Mouse (Mus musculus): ENCODE measurements at regions not wholly inside any gene's neighbourhood (a gene's known extent, or its start where the extent isn't known, plus 50 kb on each side); places are given as distances from the start of the nearest gene placed in this dataset.

- Histone ChIP-seq H3K36me3 (no peaks in the 10 kb centered on the region), H3K4me2 (replicated peaks) (no peak overlapping the region), H3K4me3 (no peak overlapping the region), H3K27me3 (no peaks in the 10 kb centered on the region), H3K9me3 (no peaks in the 10 kb centered on the region), H3K4me1 (no peaks in the 10 kb centered on the region), H3K9ac (no peak overlapping the region), H3K27ac (no peak overlapping the region)
- ATAC-seq (ENCODE audit: insufficient number of reproducible peaks, insufficient read depth, low FRiP score, low TSS enrichment): no peak
- WGBS: 81% methylated on average over 7 of the region's 7 CpGs
Observed at GRCm38 (mm10) chr9:98685548-98685947, 84.1 kb upstream of the Mrps22 start.

- 86% methylated on average over 6 of the region's 6 CpGs for WGBS
- no peak for ATAC-seq (ENCODE audit: insufficient number of reproducible peaks, insufficient read depth, low FRiP score, low TSS enrichment)
Observed at GRCm38 (mm10) chr9:98684336-98684735, 82.9 kb upstream of the Mrps22 start.

GRCm38 (mm10) chr9:98675612-98676011 is 74.2 kb upstream of the Mrps22 start:
- no peak for ATAC-seq (ENCODE audit: insufficient number of reproducible peaks, insufficient read depth, low FRiP score, low TSS enrichment)
- H3K4me2 ChIP-seq (replicated peaks): no peak overlapping the region
- WGBS: 75% methylated on average over 7 of the region's 7 CpGs

More at GRCm38 (mm10) chr9:98684336-98684735, 82.9 kb upstream of the Mrps22 start:
- Histone ChIP-seq H3K27ac (no peak overlapping the region), H3K4me3 (no peak overlapping the region), H3K9me3 (no peaks in the 10 kb centered on the region), H3K36me3 (no peaks in the 10 kb centered on the region), H3K4me1 (no peaks in the 10 kb centered on the region), H3K4me2 (replicated peaks) (no peak overlapping the region), H3K27me3 (no peaks in the 10 kb centered on the region), H3K9ac (no peak overlapping the region)

GRCm38 (mm10) chr9:98673461-98674114 is 72.1 kb upstream of the Mrps22 start:
- no peak for ATAC-seq (ENCODE audit: insufficient number of reproducible peaks, insufficient read depth, low FRiP score, low TSS enrichment)
- WGBS: 86% methylated on average over 13 of the region's 13 CpGs

More at GRCm38 (mm10) chr9:98675612-98676011, 74.2 kb upstream of the Mrps22 start:
- H3K4me1 ChIP-seq: no peaks in the 10 kb centered on the region
- H3K9ac ChIP-seq: no peak overlapping the region
- H3K27ac ChIP-seq: no peak overlapping the region
- no peaks in the 10 kb centered on the region for H3K36me3 ChIP-seq
- peaks cover 19% of the 10 kb centered on the region; the same call in 1 of the 2 replicates for H3K27me3 ChIP-seq
- no peak overlapping the region for H3K4me3 ChIP-seq
- H3K9me3 ChIP-seq: no peaks in the 10 kb centered on the region

GRCm38 (mm10) chr9:98672361-98672760 is 70.9 kb upstream of the Mrps22 start:
- Histone ChIP-seq H3K27ac (no peak overlapping the region), H3K36me3 (no peaks in the 10 kb centered on the region), H3K4me2 (replicated peaks) (no peak overlapping the region), H3K9me3 (no peaks in the 10 kb centered on the region), H3K4me1 (no peaks in the 10 kb centered on the region), H3K4me3 (no peak overlapping the region), H3K9ac (no peak overlapping the region), H3K27me3 (peaks cover 38% of the 10 kb centered on the region)
- 46% methylated on average over 9 of the region's 9 CpGs for WGBS
- no peak for ATAC-seq (ENCODE audit: insufficient number of reproducible peaks, insufficient read depth, low FRiP score, low TSS enrichment)

More at GRCm38 (mm10) chr9:98673461-98674114, 72.1 kb upstream of the Mrps22 start:
- H3K4me1 ChIP-seq: no peaks in the 10 kb centered on the region
- no peaks in the 10 kb centered on the region for H3K9me3 ChIP-seq
- H3K4me2 ChIP-seq (replicated peaks): no peak overlapping the region
- no peak overlapping the region for H3K4me3 ChIP-seq
- peaks cover 35% of the 10 kb centered on the region for H3K27me3 ChIP-seq
- no peak overlapping the region for H3K27ac ChIP-seq
- no peaks in the 10 kb centered on the region for H3K36me3 ChIP-seq
- no peak overlapping the region for H3K9ac ChIP-seq

- Histone ChIP-seq H3K27me3 (peaks cover 23% of the 10 kb centered on the region), H3K4me2 (replicated peaks) (no peak overlapping the region), H3K4me1 (no peaks in the 10 kb centered on the region), H3K9me3 (no peaks in the 10 kb centered on the region), H3K4me3 (no peak overlapping the region), H3K36me3 (no peaks in the 10 kb centered on the region), H3K27ac (no peak overlapping the region), H3K9ac (no peak overlapping the region)
- no peak for ATAC-seq (ENCODE audit: insufficient number of reproducible peaks, insufficient read depth, low FRiP score, low TSS enrichment)
- WGBS: 55% methylated on average over 23 of the region's 23 CpGs
Observed at GRCm38 (mm10) chr9:98668423-98669330, 67.2 kb upstream of the Mrps22 start.

- 0 out of 2 replicates have a peak, but pooled peaks cover 4% of the 10 kb centered on the region for H3K4me1 ChIP-seq
- H3K27me3 ChIP-seq: peaks cover 19% of the 10 kb centered on the region; the same call in 1 of the 2 replicates
- WGBS: 99% methylated on average over 3 of the region's 3 CpGs
- no peak for ATAC-seq (ENCODE audit: insufficient number of reproducible peaks, insufficient read depth, low FRiP score, low TSS enrichment)
- H3K9me3 ChIP-seq: no peaks in the 10 kb centered on the region
- H3K27ac ChIP-seq: no peak overlapping the region
- no peak overlapping the region for H3K9ac ChIP-seq
- H3K36me3 ChIP-seq: no peaks in the 10 kb centered on the region
- no peak overlapping the region for H3K4me2 ChIP-seq (replicated peaks)
- no peak overlapping the region for H3K4me3 ChIP-seq
Observed at GRCm38 (mm10) chr9:98667072-98667471, 65.6 kb upstream of the Mrps22 start.

- 0 out of 2 replicates have a peak overlapping the region, but pooled peaks have one; percentile 18 for H3K27ac ChIP-seq
- H3K4me2 ChIP-seq (replicated peaks): no peak overlapping the region
- H3K36me3 ChIP-seq: no peaks in the 10 kb centered on the region
- no peak overlapping the region for H3K4me3 ChIP-seq
- H3K9ac ChIP-seq: no peak overlapping the region
- no peaks in the 10 kb centered on the region for H3K9me3 ChIP-seq
- 0 out of 2 replicates have a peak, but pooled peaks have one; percentile 18 for ATAC-seq (ENCODE audit: insufficient number of reproducible peaks, insufficient read depth, low FRiP score, low TSS enrichment)
- 0 out of 2 replicates have a peak, but pooled peaks cover 4% of the 10 kb centered on the region for H3K4me1 ChIP-seq
- WGBS: 30% methylated on average over 3 of the region's 3 CpGs
- H3K27me3 ChIP-seq: peaks cover 9% of the 10 kb centered on the region; the same call in 1 of the 2 replicates
Observed at GRCm38 (mm10) chr9:98663011-98663410, 61.6 kb upstream of the Mrps22 start.

GRCm38 (mm10) chr9:98651681-98652080 is 50.2 kb upstream of the Mrps22 start:
- H3K9ac ChIP-seq: no peak overlapping the region
- peaks cover 9% of the 10 kb centered on the region for H3K4me1 ChIP-seq
- no peaks in the 10 kb centered on the region for H3K9me3 ChIP-seq
- peaks cover 37% of the 10 kb centered on the region for H3K27me3 ChIP-seq
- no peak for ATAC-seq (ENCODE audit: insufficient number of reproducible peaks, insufficient read depth, low FRiP score, low TSS enrichment)
- WGBS: 78% methylated on average over 2 of the region's 2 CpGs
- H3K4me2 ChIP-seq (replicated peaks): no peak overlapping the region
- no peak overlapping the region for H3K4me3 ChIP-seq
- H3K27ac ChIP-seq: no peak overlapping the region
- no peaks in the 10 kb centered on the region for H3K36me3 ChIP-seq

All from embryonic facial prominence, embryonic 12.5 days (tissue).